Mouse (Mus musculus) CD4-positive, CD25-positive, alpha-beta regulatory T cell, adult 2 months (primary cell): ENCODE data around the gene Oxct2a.
"Not testable (repeated sequence)": the region's sequence is repeated elsewhere in the genome, so short reads cannot be mapped to it uniquely, and the experiment has no call there.

Experiments
- DNase-seq: peaks from one replicate; pipeline ENCODE4 v3.0.0-alpha.2; 2012; ENCODE audit warnings: low read depth, low spot score

Gene Oxct2a

GRCm38 (mm10) chr4:123313010-123313409, 10.4 kb downstream of the Oxct2a start:
- DNase-seq: no peak

- no peak for DNase-seq
These were observed 11.6 kb downstream of the Oxct2a start for GRCm38 (mm10) chr4:123311845-123312244.

DNA sequence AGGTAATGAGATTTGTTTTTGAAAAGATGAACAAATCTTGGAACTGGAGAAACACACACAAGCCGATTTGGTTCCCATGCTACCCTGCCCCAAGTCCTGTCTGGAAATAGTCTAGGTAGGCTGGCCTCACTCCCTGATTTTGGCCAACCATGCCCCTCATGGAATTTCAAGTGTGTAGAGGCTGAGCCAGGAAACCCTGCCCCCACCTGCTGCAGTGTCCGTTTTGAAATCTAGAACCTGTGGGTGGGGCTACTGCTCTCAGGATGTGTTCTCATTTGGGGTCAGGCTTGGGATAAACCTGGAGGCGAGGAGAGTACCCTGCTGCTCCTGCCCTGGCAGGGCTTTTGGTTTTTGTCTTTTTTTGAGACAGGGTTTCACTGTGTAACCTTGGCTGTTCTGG, 15.1 kb downstream of the Oxct2a start:
- DNase-seq: no peak

DNA sequence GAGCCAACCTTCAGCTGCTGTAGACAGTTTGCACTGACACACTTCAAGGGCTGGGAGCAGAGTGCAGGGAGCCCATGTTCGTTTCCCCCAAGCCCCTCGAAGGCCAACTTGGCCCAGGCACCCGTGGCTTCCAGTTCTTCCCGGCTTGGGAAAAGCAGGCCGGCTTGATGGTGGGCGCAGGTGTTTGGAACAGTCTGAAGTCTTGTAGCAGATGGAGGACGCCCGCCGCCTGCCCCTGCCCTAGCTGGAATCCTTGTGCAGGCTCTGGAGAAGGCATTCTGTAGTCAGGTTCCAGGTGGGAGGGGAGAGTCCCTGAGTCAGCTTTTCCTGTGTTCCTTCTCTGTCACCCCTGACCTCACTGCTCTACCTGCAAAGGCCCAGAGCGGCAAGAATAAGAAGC, 16.4 kb downstream of the Oxct2a start:
- no peak for DNase-seq

DNA sequence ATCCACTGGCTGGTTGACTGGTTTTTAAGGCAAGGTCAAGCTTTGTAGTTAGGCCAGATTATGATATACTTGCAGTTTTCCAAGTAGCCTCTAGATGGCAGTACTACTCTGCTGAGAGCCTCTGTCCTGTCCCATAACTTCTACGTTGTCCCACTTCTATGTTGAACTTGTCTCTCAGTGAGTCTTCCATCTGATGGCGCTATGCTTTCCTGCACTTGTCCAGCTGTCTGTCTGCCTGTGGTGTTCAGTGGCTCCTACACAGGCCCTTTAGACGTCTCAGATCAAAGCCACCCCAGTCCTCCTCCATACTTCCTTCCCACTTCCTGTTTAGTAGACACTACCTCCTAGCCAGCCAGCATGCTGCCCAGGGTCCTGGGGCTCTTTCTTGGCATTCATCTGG, 17.6 kb downstream of the Oxct2a start:
- peak; percentile 66 for DNase-seq

DNA sequence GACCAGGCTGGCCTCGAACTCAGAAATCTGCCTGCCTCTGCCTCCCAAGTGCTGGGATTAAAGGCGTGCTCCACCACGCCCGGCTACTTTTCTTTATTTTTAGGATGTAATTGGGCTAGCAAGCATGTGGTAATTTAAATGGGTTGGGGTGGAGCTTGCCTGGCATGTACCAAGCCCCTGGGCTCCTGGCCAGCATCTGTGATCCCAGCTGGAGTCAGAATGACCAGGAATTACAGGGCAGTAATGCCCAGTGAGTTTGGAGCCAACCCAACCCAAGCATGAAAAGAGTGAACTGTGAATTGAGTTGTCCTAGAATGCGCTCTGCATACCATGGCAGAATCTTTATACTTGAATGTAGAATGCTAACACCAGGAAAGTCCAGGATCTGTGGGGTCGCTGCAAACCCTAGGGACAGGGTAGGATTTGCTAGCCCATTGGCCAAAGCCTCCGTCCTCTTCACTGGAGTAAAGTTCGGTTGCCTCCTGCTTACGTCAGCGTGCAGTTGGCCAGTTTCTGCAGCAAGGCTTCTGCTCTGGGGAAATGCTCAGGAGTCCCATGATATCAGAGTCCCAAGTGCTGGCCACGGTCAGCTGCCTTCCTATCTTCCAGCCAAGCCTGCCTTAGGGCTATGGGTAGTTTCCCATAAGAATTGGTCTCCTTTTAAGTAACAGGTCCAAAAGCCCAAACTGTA, 24.3 kb downstream of the Oxct2a start:
- no peak for DNase-seq

GRCm38 (mm10) chr4:123298226-123298625, 25.2 kb downstream of the Oxct2a start:
- DNase-seq: no peak

DNA sequence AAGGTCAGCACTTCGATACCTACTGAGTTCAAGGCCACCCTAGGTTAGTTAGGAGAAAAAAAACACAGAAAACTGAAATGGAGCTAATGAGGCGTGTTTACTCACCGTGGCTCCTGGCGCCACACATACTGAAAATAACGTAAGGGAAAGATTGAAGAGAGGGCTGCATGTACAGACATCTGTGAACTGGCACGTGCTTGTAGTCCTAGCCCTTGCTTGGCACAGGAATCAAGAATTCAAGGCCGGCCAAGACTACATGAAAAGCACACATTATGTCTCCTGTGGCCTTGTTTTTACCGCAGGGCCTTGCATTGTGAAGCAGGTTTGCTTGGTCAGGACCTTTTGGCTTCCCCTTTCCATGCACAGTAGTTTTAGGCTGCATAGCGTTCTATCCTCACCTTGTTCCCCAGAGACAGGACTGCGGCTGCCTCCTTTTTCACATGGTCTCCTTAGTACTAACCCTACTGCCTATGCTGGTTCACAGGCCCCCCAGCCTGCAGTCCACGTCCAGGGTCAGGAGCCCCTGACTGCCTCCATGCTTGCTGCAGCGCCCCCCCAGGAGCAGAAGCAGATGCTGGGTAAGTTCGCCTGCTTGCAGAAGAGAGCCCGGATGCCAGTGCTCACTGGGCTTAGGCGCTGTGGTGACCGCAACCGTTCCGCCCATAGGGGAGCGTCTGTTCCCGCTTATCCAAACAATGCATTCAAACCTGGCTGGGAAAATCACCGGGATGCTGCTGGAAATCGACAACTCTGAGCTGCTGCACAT, 26.1 kb downstream of the Oxct2a start:
- no peak for DNase-seq

- DNase-seq: no peak
These were observed 27.3 kb downstream of the Oxct2a start for GRCm38 (mm10) chr4:123296148-123296534.

DNA sequence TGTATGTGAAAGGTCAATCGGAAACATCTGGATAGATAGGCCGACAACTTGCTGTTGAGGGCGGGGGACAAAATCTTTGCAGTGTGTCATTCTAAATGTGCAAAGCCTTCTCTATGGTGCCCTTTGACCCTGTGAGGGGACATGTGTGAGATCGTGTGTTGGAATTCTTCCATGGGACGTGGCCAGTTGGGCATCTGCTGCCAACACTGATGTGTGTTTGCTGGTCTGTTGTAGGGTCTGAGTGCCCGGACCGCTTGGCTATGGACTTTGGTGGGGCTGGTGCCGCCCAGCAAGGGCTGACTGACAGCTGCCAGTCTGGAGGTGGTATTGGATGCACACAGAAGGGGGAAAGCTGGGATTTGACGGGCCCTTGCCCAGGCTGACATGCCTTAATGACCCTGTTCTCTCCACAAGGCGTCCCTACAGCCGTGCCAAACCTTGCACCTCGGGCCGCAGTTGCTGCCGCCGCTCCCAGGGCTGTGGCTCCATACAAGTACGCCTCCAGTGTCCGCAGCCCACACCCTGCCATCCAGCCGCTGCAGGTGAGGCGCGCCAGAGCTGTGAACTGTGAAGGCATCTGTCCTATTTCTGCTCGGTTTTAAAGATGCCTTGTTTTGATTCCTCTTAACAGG, 27.8 kb downstream of the Oxct2a start:
- DNase-seq: no peak

DNA sequence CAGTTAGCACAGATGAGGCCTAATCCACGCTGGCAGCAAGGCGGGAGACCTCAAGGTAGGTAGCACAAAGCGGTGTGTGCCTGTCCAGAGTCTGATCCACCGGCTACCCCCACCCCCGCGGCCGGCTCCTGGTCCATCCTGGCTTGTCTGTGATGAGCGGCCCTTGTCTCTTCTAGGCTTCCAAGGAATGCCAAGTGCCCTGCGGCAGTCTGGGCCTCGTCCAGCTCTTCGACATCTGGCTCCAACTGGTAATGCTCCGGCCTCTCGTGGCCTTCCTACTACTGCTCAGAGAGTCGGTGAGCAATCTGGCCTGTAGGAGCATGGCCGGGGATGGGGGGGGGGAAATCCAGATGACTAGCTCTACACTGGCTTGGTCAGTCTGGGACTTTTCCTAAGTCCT, 28.4 kb downstream of the Oxct2a start:
- not testable (repeated sequence) for DNase-seq

- no peak for DNase-seq
These were observed 29.6 kb downstream of the Oxct2a start for GRCm38 (mm10) chr4:123293661-123294443.

DNA sequence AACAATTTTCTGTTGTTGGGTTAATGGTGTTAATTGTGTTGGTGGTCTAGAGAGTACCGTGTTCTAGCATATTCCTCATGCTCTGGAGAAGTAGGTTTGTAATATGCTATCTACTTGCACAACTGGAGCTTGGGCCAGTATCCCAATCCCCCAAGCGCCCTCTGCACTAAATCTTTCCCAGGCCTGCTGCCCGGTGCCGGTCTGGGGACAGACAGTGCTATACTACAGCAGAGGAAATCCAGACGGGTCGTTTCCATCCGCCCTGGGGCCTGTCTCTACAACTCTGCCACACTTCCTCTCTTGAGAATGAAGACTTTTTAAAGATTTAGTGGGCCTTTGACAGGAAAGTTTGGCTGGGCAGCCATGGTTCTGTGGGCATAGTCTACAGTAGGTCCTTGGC, 30.4 kb downstream of the Oxct2a start:
- no peak for DNase-seq

- DNase-seq: no peak
These were observed 31.0 kb downstream of the Oxct2a start for GRCm38 (mm10) chr4:123292390-123292789.

GRCm38 (mm10) chr4:123289038-123289437, 34.4 kb downstream of the Oxct2a start:
- DNase-seq: no peak

DNA sequence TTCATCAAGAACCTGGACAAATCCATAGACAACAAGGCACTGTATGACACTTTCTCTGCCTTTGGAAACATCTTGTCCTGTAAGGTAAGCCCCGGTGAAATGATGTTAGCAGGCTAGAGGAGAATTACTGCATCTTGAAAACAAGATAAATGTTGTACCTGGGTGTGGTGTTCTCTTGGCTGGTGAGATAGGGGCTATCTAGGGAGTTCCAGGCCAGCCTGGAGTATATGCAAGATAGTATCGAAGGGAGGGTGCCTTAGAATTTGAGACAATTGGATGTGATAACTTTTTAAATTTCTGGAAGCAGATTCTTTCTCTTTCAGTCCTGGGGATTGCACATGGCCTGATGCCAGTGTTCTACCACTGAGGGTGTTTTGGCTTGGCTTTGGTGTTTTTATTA, 36.6 kb downstream of the Oxct2a start:
- DNase-seq: no peak

DNA sequence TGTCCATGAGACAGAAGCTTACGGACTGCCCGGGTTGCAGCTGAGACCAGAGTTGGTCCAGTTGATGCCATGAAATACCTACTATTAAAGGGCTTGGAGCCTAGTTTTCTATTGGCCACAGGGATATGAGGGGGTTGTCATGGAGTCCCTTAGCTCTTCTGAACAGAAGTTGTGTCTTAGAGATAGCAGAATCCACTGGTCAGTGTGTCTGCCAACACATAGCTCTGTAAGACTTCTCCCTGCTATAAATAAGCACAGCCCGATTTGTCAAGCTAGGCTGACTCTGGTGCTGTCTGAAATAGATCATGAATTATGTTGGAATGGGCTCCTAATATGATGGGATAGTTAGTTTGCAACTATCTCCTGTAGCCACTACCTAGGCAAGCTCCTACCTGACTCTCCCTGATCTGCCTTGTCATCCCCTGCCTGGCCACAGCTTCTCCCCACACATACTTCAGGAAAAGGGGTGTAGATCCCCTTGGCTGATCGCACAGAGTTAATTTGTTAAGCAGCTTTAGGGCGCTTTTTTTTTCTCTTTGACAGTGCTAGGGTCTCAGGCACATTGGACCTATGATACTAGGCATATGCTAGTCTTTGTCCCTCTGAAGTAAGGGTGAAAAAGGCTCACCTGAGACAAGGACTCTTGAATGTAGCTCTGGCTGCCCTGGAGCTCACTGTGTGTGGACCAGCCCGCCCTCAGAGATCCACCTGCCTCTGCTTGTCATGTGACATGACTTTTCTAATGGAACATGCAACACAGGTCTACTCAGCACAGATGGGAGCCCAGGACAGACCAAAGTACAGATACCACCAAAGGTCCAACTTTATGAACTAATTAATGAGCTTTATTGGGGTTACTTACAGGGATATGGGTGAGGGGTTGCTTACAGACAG, 38.5 kb downstream of the Oxct2a start:
- no peak for DNase-seq

- DNase-seq: peak; percentile 25
These were observed 39.8 kb downstream of the Oxct2a start for GRCm38 (mm10) chr4:123283675-123284064.

- DNase-seq: peak; percentile 40
These were observed 40.3 kb downstream of the Oxct2a start for GRCm38 (mm10) chr4:123282915-123283674.

- peak; percentile 91 for DNase-seq
These were observed 40.9 kb downstream of the Oxct2a start for GRCm38 (mm10) chr4:123282500-123282899.
